Mouse (Mus musculus) stomach, embryonic 14.5 days (tissue): ENCODE results near the gene Ddn. TPM values are rescaled to one million over a fixed set of nuclear protein-coding genes. Genes with fewer than 3 reads are reported as not detected.

Source experiments
- ATAC-seq: fragments of 200-750 bp; cut with Nextera tagmentation; 2 replicates; pipeline ENCODE4 v1.8.0; 2017; ENCODE audit warnings: low read depth, moderate TSS enrichment; ENCODE audit not compliant: insufficient number of reproducible peaks, insufficient read depth, low FRiP score
- H3K27ac ChIP-seq: fragments of 300-500 bp; sonication (generic); 2 replicates; pipeline ENCODE4 v1.5.1; 2014; ENCODE audit warnings: mild to moderate bottlenecking, low read length, moderate library complexity, mixed read lengths
- H3K27me3 ChIP-seq: fragments of 300-500 bp; sonication (generic); 2 replicates; pipeline ENCODE4 v1.6.1; 2014; ENCODE audit warnings: low read length, control low read depth, mixed read lengths; ENCODE audit not compliant: control insufficient read depth, insufficient read depth
- H3K36me3 ChIP-seq: fragments of 300-500 bp; sonication (generic); 2 replicates; pipeline ENCODE4 v1.6.1; 2014; ENCODE audit warnings: mild to moderate bottlenecking, control low read depth, low read length, moderate library complexity, mixed read lengths; ENCODE audit not compliant: control insufficient read depth, insufficient read depth
- H3K4me1 ChIP-seq: fragments of 300-500 bp; sonication (generic); 2 replicates; pipeline ENCODE4 v1.6.1; 2014; ENCODE audit warnings: low read length, control low read depth, mixed read lengths; ENCODE audit not compliant: control insufficient read depth, insufficient read depth
- H3K4me2 ChIP-seq: fragments of 300-500 bp; sonication (generic); replicated peaks from 2 replicates; pipeline ENCODE4 v1.6.1; 2014; ENCODE audit warnings: low read depth, low read length, control low read depth
- H3K4me3 ChIP-seq: fragments of 300-500 bp; sonication (generic); 2 replicates; pipeline ENCODE4 v1.5.1; 2014; ENCODE audit warnings: low read depth, low read length, control low read depth
- H3K9ac ChIP-seq: fragments of 300-500 bp; sonication (generic); replicated peaks from 2 replicates; pipeline ENCODE4 v1.6.1; 2014; ENCODE audit warnings: low read depth, mild to moderate bottlenecking, control low read depth, low read length, moderate library complexity, mixed read lengths
- H3K9me3 ChIP-seq: fragments of 300-500 bp; sonication (generic); 2 replicates; pipeline ENCODE4 v1.6.1; 2016; ENCODE audit warnings: low read depth, low read length, control low read depth; ENCODE audit not compliant: control insufficient read depth
- WGBS: fragments of 180-500 bp; shearing (Covaris S2); extraction: QIAGEN DNeasy Blood & Tissue Kit; methylation state at CpG from one replicate; pipeline ENCODE4 v1.1.7; 2014; 5-methylcytosine and 5-hydroxymethylcytosine counted together
- polyA plus RNA-seq: library from polyadenylated mRNA; unstranded; fragments of >200 nt; fragmentation: Nextera tagmentation; extraction: Ambion mirVana; gene quantifications from 2 replicates; pipeline ENCODE4 v1.2.1, GENCODE M21; 2014

Ddn gene
- polyA plus RNA-seq, 1 experiment from 2014 or later = not detected

GRCm38 (mm10) chr15:98849165-98849564, 39.9 kb upstream of the Ddn start:
- Histone ChIP-seq H3K27ac (no peak overlapping the region), H3K9ac (no peak overlapping the region), H3K9me3 (no peaks in the 10 kb centered on the region), H3K4me3 (no peak overlapping the region), H3K36me3 (peaks cover 100% of the 10 kb centered on the region), H3K4me2 (no peak overlapping the region), H3K27me3 (no peaks in the 10 kb centered on the region), H3K4me1 (no peaks in the 10 kb centered on the region)
- ATAC-seq = no peak
- WGBS = 96% methylated on average over 11 of the region's 11 CpGs

GRCm38 (mm10) chr15:98846140-98846539, 36.9 kb upstream of the Ddn start:
- no peak for ATAC-seq
- H3K27me3 ChIP-seq = no peaks in the 10 kb centered on the region
- H3K9me3 ChIP-seq = no peaks in the 10 kb centered on the region
- H3K4me3 ChIP-seq = no peak overlapping the region
- H3K4me1 ChIP-seq = no peaks in the 10 kb centered on the region
- WGBS = 87% methylated on average over 8 of the region's 8 CpGs
- no peak overlapping the region for H3K27ac ChIP-seq
- H3K4me2 ChIP-seq = no peak overlapping the region
- no peak overlapping the region for H3K9ac ChIP-seq
- peaks cover 100% of the 10 kb centered on the region for H3K36me3 ChIP-seq

- no peak overlapping the region for H3K4me2 ChIP-seq
- no peaks in the 10 kb centered on the region for H3K27me3 ChIP-seq
- H3K9ac ChIP-seq = no peak overlapping the region
- no peaks in the 10 kb centered on the region for H3K9me3 ChIP-seq
- H3K36me3 ChIP-seq = peaks cover 100% of the 10 kb centered on the region
- no peak for ATAC-seq
- no peaks in the 10 kb centered on the region for H3K4me1 ChIP-seq
- H3K4me3 ChIP-seq = no peak overlapping the region
- WGBS = 92% methylated on average over 2 of the region's 2 CpGs
- no peak overlapping the region for H3K27ac ChIP-seq
Measured at GRCm38 (mm10) chr15:98845149-98845548, 35.9 kb upstream of the Ddn start.

GRCm38 (mm10) chr15:98843595-98844223, 34.4 kb upstream of the Ddn start:
- no peak for ATAC-seq
- Histone ChIP-seq H3K4me1 (no peaks in the 10 kb centered on the region), H3K9me3 (no peaks in the 10 kb centered on the region), H3K4me3 (no peak overlapping the region), H3K36me3 (peaks cover 100% of the 10 kb centered on the region), H3K9ac (no peak overlapping the region), H3K27me3 (no peaks in the 10 kb centered on the region), H3K27ac (no peak overlapping the region), H3K4me2 (no peak overlapping the region)
- WGBS = 92% methylated on average over 11 of the region's 11 CpGs

GRCm38 (mm10) chr15:98839671-98840585, 30.6 kb upstream of the Ddn start:
- Histone ChIP-seq H3K9me3 (no peaks in the 10 kb centered on the region), H3K4me2 (no peak overlapping the region), H3K27ac (no peak overlapping the region), H3K4me1 (no peaks in the 10 kb centered on the region), H3K9ac (no peak overlapping the region), H3K36me3 (peaks cover 98% of the 10 kb centered on the region), H3K27me3 (no peaks in the 10 kb centered on the region), H3K4me3 (no peak overlapping the region)
- WGBS = 93% methylated on average over 30 of the region's 30 CpGs
- ATAC-seq = no peak

- Histone ChIP-seq H3K27ac (no peak overlapping the region), H3K36me3 (peaks cover 98% of the 10 kb centered on the region), H3K4me3 (no peak overlapping the region), H3K27me3 (no peaks in the 10 kb centered on the region), H3K4me2 (no peak overlapping the region), H3K9me3 (no peaks in the 10 kb centered on the region), H3K4me1 (no peaks in the 10 kb centered on the region), H3K9ac (no peak overlapping the region)
- 95% methylated on average over 14 of the region's 14 CpGs for WGBS
- no peak for ATAC-seq
Measured at GRCm38 (mm10) chr15:98839161-98839560, 29.9 kb upstream of the Ddn start.

- Histone ChIP-seq H3K4me2 (no peak overlapping the region), H3K9ac (no peak overlapping the region), H3K27me3 (no peaks in the 10 kb centered on the region), H3K27ac (no peak overlapping the region), H3K36me3 (peaks cover 94% of the 10 kb centered on the region), H3K4me3 (no peak overlapping the region), H3K9me3 (no peaks in the 10 kb centered on the region), H3K4me1 (no peaks in the 10 kb centered on the region)
- WGBS = 73% methylated on average over 4 of the region's 4 CpGs
- ATAC-seq = no peak
Measured at GRCm38 (mm10) chr15:98837743-98838103, 28.4 kb upstream of the Ddn start.

- no peak overlapping the region for H3K4me3 ChIP-seq
- no peak overlapping the region for H3K9ac ChIP-seq
- H3K36me3 ChIP-seq = peaks cover 88% of the 10 kb centered on the region
- ATAC-seq = no peak
- no peaks in the 10 kb centered on the region for H3K4me1 ChIP-seq
- H3K27me3 ChIP-seq = no peaks in the 10 kb centered on the region
- no peaks in the 10 kb centered on the region for H3K9me3 ChIP-seq
- H3K4me2 ChIP-seq = no peak overlapping the region
- 90% methylated on average over 21 of the region's 21 CpGs for WGBS
- no peak overlapping the region for H3K27ac ChIP-seq
Measured at GRCm38 (mm10) chr15:98837006-98837742, 27.9 kb upstream of the Ddn start.
